Mouse (Mus musculus) stomach, postnatal 0 days (tissue): ENCODE results near the gene Nrip1. TPM values are rescaled to one million over a fixed set of nuclear protein-coding genes. Genes with fewer than 3 reads are reported as not detected.

Experiments
- ATAC-seq: fragments of 200-750 bp; cut with Nextera tagmentation; 2 replicates; pipeline ENCODE4 v1.8.0; 2017; ENCODE audit not compliant: low FRiP score, low TSS enrichment
- DNase-seq: peaks from one replicate; pipeline ENCODE4 v3.0.0-alpha.2; 2016; ENCODE audit warnings: low spot score
- H3K27ac ChIP-seq: fragments of 300-500 bp; sonication (generic); replicated peaks from 2 replicates; pipeline ENCODE4 v1.5.1; 2014; ENCODE audit warnings: mild to moderate bottlenecking, control low read depth
- H3K27me3 ChIP-seq: fragments of 300-500 bp; sonication (generic); 2 replicates; pipeline ENCODE4 v1.6.1; 2014; ENCODE audit warnings: low read length; ENCODE audit not compliant: control insufficient read depth, insufficient read depth
- H3K36me3 ChIP-seq: fragments of 300-500 bp; sonication (generic); 2 replicates; pipeline ENCODE4 v1.6.1; 2014; ENCODE audit warnings: low read length, mixed read lengths; ENCODE audit not compliant: control insufficient read depth, insufficient read depth
- H3K4me1 ChIP-seq: fragments of 300-500 bp; sonication (generic); replicated peaks from 2 replicates; pipeline ENCODE4 v1.6.1; 2014; ENCODE audit warnings: antibody characterized with exemption; ENCODE audit not compliant: control insufficient read depth, insufficient read depth
- H3K4me2 ChIP-seq: fragments of 300-500 bp; sonication (generic); replicated peaks from 2 replicates; pipeline ENCODE4 v1.6.1; 2014; ENCODE audit warnings: low read depth, mild to moderate bottlenecking, control low read depth, moderate library complexity
- H3K4me3 ChIP-seq: fragments of 300-500 bp; sonication (generic); 2 replicates; pipeline ENCODE4 v1.5.1; 2014; ENCODE audit warnings: low read depth, low read length, control low read depth
- H3K9ac ChIP-seq: fragments of 300-500 bp; sonication (generic); 2 replicates; pipeline ENCODE4 v1.6.1; 2014; ENCODE audit warnings: mild to moderate bottlenecking, low read length, control low read depth, mixed read lengths
- H3K9me3 ChIP-seq: fragments of 300-500 bp; sonication (generic); 2 replicates; pipeline ENCODE4 v1.6.1; 2016; ENCODE audit warnings: low read length; ENCODE audit not compliant: control insufficient read depth
- CTCF ChIP-seq: IDR thresholded peaks from 2 replicates; pipeline ENCODE4 v1.5.1; 2016; ENCODE audit warnings: antibody characterized with exemption, low read depth, mild to moderate bottlenecking, moderate library complexity
- EP300 ChIP-seq: optimal IDR thresholded peaks from 2 replicates; pipeline ENCODE3; 2016; ENCODE audit warnings: antibody characterized with exemption
- WGBS: fragments of 180-500 bp; shearing (Covaris S2); extraction: QIAGEN DNeasy Blood & Tissue Kit; methylation state at CpG from one replicate; pipeline ENCODE4 v1.1.7; 2014; 5-methylcytosine and 5-hydroxymethylcytosine counted together
- polyA plus RNA-seq: library from polyadenylated mRNA; unstranded; fragments of >200 nt; fragmentation: Nextera tagmentation; extraction: Ambion mirVana; gene quantifications from 2 replicates; pipeline ENCODE4 v1.2.1, GENCODE M21; 2015

The Nrip1 gene
- polyA plus RNA-seq, 1 experiment from 2014 or later, result 13.0 TPM

GRCm38 (mm10) chr16:76320118-76320473 is 53.5 kb downstream of the Nrip1 start:
- no peaks in the 10 kb centered on the region for H3K36me3 ChIP-seq
- H3K27ac ChIP-seq, result no peak overlapping the region
- H3K27me3 ChIP-seq, result no peaks in the 10 kb centered on the region
- H3K4me2 ChIP-seq, result no peak overlapping the region
- no peaks in the 10 kb centered on the region for H3K9me3 ChIP-seq
- DNase-seq (no peak), ATAC-seq (no peak)
- TF ChIP-seq EP300, result no peak
- TF ChIP-seq CTCF, result no peak
- WGBS, result 70% methylated on average over 5 of the region's 5 CpGs
- H3K9ac ChIP-seq, result no peak overlapping the region
- no peak overlapping the region for H3K4me3 ChIP-seq
- peaks cover 2% of the 10 kb centered on the region; the same call in 1 of the 2 replicates for H3K4me1 ChIP-seq

GRCm38 (mm10) chr16:76319364-76320117 is 54.1 kb downstream of the Nrip1 start:
- H3K27me3 ChIP-seq, result no peaks in the 10 kb centered on the region
- TF ChIP-seq EP300 (no peak), CTCF (no peak)
- no peak for DNase-seq
- no peak overlapping the region for H3K4me3 ChIP-seq
- H3K4me1 ChIP-seq, result peaks cover 2% of the 10 kb centered on the region; the same call in 1 of the 2 replicates
- ATAC-seq, result no peak
- H3K36me3 ChIP-seq, result no peaks in the 10 kb centered on the region
- no peak overlapping the region for H3K27ac ChIP-seq
- no peak overlapping the region for H3K9ac ChIP-seq
- WGBS, result 53% methylated on average over 11 of the region's 11 CpGs
- H3K9me3 ChIP-seq, result no peaks in the 10 kb centered on the region
- no peak overlapping the region for H3K4me2 ChIP-seq

GRCm38 (mm10) chr16:76318331-76318922 is 55.2 kb downstream of the Nrip1 start:
- H3K4me1 ChIP-seq, result peaks cover 2% of the 10 kb centered on the region; the same call in 1 of the 2 replicates
- TF ChIP-seq CTCF (no peak), EP300 (no peak)
- DNase-seq (no peak), ATAC-seq (no peak)
- H3K4me3 ChIP-seq, result no peak overlapping the region
- H3K4me2 ChIP-seq, result no peak overlapping the region
- no peaks in the 10 kb centered on the region for H3K27me3 ChIP-seq
- H3K9ac ChIP-seq, result no peak overlapping the region
- 73% methylated on average over 13 of the region's 13 CpGs for WGBS
- no peaks in the 10 kb centered on the region for H3K9me3 ChIP-seq
- H3K36me3 ChIP-seq, result no peaks in the 10 kb centered on the region
- H3K27ac ChIP-seq, result no peak overlapping the region

- Histone ChIP-seq H3K4me1 (peaks cover 2% of the 10 kb centered on the region; the same call in 1 of the 2 replicates), H3K27me3 (no peaks in the 10 kb centered on the region), H3K4me2 (no peak overlapping the region), H3K9ac (no peak overlapping the region), H3K9me3 (no peaks in the 10 kb centered on the region), H3K27ac (no peak overlapping the region), H3K4me3 (no peak overlapping the region), H3K36me3 (no peaks in the 10 kb centered on the region)
- TF ChIP-seq CTCF (no peak), EP300 (no peak)
- WGBS, result 80% methylated on average over 22 of the region's 22 CpGs
- DNase-seq (no peak), ATAC-seq (no peak)
These were observed 56.4 kb downstream of the Nrip1 start for GRCm38 (mm10) chr16:76316940-76317822.

GRCm38 (mm10) chr16:76315642-76316041 is 58.0 kb downstream of the Nrip1 start:
- no peak overlapping the region for H3K9ac ChIP-seq
- ATAC-seq (no peak), DNase-seq (no peak)
- 92% methylated on average over 3 of the region's 3 CpGs for WGBS
- H3K9me3 ChIP-seq, result no peaks in the 10 kb centered on the region
- H3K36me3 ChIP-seq, result no peaks in the 10 kb centered on the region
- TF ChIP-seq EP300, result no peak
- H3K4me1 ChIP-seq, result 0 out of 2 replicates have a peak, but pooled peaks cover 2% of the 10 kb centered on the region
- no peak overlapping the region for H3K4me2 ChIP-seq
- H3K27ac ChIP-seq, result no peak overlapping the region
- no peak overlapping the region for H3K4me3 ChIP-seq
- no peaks in the 10 kb centered on the region for H3K27me3 ChIP-seq
